Mouse (Mus musculus) NIH3T3 (cell line): ENCODE measurements around the gene Ift122.

Experiments
- DNase-seq: peaks from one replicate; pipeline ENCODE4 v3.0.0-alpha.2; 2012; ENCODE audit warnings: low read depth

Gene Ift122

DNA sequence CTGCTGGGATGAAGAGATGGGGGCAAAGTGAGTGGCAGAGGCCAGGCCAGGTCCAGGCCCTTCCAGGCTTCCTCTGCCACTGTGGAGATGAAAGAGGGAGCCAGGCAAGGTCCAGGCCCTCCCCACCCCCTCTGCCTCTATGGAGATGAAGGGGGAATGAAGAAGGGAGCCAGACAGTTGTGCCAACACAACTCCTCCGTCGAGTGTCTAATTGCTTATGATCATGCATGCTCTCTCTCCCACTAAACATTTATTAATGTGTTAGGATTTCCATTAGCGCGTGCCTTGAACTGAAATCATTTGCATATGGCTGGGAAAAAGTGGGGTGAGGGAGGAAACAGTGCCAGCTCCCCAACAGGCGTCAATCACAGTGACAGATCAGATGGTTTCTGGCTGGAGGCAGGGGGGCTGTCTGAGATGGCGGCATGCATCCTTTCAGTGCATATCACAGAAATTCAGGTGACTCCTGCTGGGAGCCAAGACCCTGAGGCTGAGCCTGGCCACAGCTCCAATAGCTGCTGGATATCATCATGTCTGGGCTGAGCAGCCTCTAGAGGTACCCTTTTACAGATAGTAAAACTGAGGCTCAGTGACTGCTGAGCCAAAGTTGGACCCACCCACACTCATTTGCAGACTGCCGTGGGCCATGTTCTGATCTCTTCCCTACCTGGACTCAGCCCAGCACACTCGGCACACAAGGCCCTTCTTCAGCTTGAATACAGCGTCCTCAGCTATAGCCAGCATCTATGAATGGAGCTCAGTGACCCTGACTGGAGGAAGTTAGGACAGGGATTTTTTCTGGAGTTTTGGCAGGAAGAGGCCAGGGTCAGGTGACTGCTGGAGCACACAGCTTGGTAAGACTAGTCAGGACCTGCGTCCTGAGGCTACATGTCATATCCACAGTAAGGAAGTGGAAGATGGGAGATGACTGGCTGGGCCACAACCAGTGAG, 74.3 kb downstream of the Ift122 start:
- DNase-seq: no peak

DNA sequence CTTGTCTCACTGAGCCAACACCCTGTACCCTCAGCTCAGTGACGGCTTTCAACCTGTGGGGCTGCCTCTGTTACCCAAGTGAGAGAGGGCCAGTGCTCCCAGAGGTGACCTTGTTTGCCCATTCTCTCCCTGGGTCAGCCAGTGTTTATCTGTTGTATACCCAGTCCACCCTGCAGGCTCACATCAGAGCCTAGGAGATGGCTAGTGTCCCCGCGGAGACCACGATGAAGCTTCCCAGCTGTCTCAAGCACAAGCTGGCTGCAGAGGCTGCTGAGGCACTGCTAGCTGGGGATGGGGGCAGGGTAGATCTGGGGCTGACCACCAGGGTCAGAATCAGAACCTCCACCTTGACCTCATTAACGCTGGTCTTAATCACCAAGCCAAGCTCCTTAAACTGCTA, 76.7 kb downstream of the Ift122 start:
- DNase-seq: no peak

DNA sequence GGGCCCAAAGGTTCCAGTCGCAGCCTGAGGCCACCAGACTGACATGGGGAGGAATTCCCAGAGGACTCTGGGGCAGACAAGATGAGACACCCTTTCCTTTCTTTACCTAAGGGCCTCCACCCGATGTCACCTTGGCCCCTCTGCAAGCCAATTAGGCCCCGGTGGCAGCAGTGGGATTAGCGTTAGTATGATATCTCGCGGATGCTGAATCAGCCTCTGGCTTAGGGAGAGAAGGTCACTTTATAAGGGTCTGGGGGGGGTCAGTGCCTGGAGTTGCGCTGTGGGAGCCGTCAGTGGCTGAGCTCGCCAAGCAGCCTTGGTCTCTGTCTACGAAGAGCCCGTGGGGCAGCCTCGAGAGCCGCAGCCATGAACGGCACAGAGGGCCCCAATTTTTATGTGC, 78.4 kb downstream of the Ift122 start, which contains the start of gene Rho:
Gene Rho (plus strand): TSS at position 110 of the 400 bp plus-strand sequence.
- no peak for DNase-seq

DNA sequence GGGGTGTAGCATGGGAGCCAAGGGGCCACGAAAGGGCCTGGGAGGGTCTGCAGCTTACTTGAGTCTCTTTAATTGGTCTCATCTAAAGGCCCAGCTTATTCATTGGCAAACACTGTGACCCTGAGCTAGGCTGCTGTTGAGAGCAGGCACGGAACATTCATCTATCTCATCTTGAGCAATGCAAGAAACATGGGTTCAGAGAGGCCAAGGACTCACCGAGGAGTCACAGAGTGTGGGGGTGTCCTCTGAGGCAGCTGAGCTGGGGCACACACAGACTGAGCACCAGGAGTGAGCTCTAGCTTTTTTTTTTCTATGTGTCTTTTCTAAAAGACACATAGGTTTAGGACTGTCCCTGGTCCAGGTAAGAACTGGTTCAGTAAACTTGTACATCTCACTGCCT, 79.1 kb downstream of the Ift122 start:
- DNase-seq: peak; percentile 25

DNA sequence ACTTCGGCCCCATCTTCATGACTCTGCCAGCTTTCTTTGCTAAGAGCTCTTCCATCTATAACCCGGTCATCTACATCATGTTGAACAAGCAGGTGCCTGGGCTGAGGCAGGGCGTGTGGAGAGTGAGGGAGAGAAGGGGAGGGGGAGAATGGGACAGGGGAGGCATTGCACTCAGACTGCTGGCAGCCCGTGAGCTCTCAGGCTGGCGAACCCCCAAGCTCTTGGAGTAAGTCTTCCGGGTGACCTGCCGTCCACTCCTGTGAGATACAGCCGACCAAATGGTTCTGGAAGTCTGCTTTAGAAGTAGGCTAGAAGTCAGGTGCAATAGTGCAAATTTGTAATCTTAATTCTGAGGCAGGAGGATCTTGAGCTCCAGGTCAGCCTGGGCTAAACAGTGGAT, 82.3 kb downstream of the Ift122 start:
- no peak for DNase-seq

DNA sequence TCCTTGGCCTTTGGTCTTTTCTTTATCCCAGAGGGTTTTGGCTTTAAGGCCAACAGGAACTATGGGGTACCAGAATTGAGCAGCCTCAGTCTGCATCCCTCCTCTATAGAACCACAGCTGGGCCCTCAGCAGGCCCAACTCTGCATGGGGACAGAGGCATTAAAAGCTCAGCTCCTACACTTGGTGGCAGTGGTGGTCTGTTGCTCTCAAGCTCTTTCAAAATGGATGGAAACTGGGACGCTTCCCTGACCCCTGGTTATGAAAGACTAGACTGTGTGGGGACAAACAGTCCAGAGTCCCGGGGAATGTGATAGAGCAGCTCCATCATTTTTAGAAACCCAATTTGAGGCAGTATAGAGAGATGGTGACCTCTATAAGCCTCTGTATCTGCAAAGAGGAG, 84.7 kb downstream of the Ift122 start:
- no peak for DNase-seq

DNA sequence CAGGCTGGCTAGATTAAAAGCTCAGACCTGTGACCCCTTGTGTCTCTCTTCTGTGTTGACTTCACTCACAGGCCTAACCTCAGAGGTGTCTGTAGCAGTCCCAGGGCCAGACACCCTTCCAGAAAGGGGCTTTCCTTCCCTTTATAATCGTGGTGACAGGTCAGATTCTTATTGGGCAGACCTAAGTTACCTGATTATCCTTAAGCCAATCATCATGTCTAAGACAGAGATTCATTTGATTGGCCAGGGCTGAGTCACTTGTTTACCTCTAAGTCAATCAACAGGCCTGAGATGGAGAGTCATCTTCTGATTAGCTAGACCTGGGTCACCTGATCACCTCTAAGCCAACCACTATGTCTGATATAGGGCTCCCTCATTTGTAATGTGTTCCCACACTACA, 85.5 kb downstream of the Ift122 start:
- DNase-seq: no peak

DNA sequence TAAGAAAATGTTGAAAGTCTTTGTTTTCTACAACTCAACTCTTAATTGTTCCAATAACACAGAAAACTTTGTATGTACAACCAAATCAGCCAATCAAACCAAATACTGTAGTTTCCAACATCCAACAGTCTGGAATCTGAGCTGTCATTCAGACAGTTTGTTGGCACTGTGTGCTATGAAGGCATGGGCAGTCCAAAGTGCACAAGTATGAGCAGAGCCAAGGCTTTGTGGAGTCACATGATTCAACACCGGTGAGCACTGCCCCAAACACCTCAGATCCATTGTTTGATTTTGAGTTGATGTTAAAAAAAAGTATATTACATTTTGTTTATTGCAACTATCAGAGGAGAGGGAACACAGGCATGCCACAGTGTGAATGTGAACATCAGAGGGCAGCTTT, 87.3 kb downstream of the Ift122 start:
- peak; percentile 34 for DNase-seq

DNA sequence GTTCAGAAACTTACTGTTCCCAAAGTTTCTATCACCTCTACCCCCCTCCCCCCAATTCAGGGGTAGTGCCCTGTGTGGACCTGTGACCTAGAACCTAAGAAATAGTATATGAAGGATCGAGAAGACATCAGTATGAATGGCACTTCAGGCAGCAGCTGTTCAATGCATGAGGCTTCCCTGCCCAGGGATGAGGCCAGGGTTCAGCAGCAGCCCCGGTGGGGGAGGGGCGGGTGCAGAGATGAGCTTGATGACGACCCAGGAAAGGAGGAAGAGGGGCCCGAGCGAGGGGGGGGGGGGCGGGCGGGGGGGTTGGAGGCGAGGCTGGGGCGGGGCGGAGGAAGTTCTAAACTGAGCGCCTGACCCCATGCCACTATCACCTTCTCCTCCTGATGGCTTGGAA, 87.9 kb downstream of the Ift122 start:
- DNase-seq: no peak

DNA sequence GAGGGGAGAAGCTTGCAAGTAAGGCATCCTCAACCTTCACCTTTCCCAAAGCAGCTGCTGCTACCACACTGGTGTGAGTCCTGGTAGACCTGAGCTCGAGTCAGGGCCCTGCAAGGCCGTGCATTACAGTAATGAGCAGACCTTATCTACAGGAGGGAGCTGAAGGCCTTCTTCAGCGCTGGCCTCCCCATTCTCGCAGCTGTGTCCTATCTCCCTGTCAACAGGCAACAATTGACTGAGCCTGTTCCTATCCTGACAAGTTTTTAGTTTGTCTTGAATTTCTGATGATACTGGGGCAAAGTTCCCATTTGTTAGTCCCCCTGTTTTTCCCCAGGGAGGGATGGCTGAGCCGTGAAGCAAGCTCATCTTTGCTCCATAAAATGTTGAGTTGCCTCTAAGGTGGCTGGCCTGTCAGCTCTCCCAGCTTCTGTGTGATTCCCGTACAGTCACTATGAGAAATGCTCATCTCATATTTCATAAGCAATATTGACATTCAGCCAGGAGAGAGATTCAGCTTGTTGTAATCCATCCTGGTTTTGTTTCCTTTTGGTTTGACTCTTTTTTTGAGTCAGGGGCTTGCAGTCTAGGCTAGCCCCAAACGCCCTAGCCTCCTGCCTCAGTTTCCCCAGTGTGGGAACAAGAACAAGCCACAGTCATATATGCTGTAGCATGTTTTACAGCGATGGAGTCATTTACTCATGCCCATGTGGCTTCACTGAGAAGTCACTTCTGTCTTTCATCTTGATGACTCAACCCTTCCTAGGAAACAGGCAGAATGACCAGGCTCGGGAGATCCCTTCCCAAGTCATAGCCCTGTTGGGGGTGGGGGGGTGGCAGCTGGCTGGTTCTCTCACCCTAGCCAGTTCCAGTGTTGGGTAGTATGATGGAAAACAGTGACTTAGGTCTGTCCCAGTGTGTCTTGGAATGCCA, 90.5 kb downstream of the Ift122 start:
- DNase-seq: peak; percentile 77

DNA sequence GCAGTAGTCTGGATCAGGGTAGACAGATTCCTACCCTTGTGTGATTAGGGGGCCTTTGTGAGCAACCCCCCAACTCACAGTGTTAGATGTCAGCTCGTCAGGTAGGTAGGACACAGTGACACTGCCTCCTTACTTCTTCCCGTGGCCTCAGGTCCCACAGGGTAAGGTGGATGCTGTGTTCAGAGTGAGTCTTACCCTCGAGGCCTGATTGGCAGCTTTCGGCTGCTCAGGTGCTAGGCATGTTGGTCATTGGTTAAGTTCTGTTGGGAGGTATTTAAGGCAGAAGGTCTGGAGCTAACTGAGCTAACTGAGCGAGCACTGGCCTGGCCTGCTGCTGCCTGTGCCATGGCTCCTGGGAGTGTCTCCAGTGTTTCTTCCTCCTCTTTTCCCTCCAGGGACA, 91.4 kb downstream of the Ift122 start, which contains the start of gene H1foo:
Gene H1foo (plus strand): TSS at position 301 of the 400 bp plus-strand sequence.
- DNase-seq: no peak

DNA sequence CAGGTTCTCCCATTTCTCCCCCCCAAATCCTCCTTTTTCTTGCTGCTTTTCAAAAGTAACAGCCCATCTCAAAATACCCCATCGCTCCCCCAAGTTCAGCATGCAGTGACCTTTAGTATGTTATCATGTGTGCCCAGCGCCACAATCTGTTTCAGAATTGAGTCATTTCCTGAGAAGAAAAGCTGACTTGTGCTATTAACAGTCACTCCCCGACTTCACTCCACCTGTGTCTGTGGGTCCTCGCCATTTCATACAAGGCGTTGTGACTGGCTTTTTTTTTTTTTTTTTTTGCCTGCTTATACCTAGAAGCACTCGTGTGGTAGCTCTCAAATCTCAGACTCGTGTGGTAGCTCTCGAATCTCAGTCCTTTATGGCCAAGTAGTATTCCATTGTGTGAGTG, 92.4 kb downstream of the Ift122 start:
- no peak for DNase-seq

DNA sequence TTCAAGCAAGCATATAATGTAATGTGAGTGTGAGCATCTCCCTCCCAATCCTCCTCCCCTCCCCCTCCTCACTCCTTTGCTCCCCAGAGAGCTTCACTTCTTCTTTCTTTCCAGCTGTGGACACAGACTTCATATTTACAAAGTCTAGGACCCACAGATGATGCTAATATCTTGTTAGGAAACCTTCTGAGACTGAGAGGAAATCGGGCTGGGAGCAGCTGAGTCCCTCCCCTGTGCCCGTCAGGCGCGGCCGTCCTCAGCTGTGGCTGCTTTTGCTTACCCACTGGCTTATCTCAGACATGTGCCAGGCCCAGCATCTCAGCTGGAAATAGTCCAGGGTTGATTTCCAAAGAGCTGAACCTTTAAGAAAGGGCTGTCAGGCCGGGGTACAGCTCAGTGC, 93.1 kb downstream of the Ift122 start:
- DNase-seq: peak; percentile 50

DNA sequence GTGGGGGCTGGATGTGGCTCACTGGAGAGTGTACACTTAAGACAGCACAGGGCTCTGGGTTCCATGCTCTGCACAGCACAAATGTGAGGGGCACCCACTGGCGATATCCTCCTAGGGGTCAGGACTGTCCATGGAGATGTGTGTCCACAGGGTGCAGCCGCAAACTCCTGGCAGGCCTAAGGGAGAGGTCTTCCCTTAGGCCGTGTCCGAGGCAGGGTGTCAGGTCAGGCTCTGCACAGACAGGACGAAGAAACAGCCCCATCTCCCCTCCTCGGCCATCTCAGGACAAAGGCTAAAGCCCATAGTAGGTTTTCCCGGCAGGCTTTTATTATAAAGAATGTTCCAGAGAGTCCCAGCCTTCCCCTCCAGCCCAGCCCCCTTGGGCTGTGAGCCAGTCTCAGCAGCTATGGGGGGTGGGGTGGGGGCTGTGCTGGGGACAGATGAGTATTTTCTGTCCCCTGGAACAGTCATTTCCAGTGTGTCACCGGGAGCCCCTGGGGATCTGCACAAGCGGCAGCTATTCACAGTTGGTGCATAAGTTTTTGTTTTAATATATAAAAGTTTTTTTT, 101.3 kb downstream of the Ift122 start:
- no peak for DNase-seq

DNA sequence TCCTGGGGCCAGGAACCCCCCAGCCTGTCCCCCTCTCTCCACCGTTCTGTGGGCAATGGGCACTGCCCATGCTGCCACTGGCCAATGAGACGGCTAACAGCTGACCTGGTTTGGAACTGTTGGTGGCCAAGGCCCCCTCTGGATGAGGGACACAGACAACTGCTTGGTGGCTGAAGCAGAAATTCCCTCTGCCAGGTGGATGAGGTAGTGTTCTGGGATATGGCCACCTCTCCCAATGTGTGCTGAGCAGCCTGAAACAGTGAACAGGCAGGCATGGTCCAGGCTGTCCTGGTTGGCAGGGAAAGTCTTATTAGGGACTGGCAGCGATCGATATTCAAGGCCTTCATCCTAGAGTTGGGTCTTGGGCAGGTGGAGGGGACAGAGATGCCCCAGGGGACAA, 101.9 kb downstream of the Ift122 start:
- no peak for DNase-seq

DNA sequence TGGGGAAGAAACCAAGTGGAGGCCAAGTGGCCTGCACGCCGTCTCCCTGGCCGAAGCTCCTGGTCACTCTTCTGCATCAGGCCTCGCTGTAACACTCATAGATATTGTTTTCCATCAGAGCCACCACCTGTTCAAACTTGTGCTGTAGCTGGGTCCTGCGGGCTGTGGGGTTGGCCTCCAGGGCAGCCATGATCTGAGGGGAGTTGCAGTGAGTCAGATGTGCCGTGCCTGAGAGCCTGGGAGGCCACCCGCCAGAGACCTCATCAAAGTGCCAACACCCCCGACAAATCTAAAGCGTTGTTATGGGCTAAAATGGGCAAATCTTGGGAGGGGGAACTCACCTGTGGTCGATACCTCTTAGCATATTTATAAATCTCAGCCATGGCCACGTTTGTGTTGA, 102.4 kb downstream of the Ift122 start:
- DNase-seq: no peak

DNA sequence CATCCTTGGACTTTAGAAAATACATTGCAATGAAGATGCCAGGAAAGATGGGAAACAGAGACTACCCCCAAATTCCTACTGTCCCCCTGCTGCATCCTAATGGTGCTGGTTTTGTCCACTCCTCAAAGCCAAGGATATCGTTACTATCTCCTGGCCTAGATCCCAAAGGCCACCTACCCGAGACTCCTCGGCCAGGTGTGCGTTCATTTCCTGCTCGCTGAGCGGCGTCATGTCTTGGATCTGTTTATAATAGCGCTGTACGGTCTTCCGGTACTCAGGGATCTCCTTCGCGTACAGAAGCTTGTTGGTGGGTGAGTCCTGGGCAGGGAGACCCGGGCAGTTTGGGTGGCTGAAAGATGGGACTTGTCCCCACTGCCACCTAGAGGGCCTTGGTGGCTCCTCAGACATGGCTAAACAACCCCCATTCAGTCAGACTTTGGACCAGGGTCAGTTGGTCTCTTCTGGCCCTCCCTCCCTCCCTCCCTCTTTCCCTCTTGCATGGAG, 103.2 kb downstream of the Ift122 start:
- DNase-seq: no peak

DNA sequence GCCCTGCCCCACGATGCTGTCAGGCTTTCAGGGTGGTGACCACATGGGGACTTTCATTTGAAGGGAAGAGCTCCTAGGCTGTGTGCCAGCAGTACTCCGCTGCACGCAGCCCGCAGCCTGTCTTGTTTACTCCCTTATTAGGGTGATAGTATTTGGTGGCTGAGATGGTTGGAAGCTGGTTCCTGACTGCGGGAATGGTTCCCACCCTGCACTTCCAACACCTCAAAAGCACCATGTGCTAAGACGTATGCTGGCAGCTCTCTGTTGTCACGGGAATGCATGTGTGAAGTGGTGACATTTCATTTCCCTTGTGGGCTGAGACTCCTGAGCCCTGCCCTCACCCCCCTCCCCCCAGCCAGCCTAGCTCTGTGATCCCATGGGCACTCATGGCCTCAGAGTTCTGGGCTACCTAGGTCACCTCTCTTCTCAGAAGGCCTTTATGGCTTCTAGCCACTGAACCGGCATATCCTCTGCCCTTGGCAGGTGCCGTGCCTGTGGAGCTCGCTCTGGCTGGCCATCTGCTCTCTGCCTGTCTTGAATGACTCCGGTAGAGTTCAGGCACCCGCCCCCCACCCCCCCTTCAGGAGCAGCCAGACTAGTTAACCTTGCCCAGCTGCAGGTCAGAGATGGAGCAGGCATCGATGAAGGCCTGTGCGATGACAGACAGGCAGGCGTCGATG, 103.8 kb downstream of the Ift122 start:
- DNase-seq: peak; percentile 25

DNA sequence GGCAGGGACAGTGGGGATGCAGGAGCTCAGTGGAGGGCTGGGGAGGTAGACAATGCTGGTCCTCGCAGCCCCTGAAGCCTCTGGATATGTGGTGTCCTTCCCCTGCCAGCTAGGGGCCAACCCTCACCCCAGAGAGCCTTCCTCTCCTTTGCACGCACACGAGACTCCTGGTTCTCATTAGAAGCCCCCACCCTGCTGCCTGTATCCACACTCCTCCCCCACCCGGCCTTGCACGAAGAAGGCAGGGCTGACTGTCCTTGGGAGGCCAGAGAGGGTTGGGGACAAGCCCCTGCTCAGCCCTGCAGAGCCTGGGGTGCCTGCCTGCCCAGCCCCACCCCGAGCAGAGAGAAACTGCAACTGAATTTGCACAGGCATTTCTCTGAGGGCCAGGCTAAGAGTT, 104.4 kb downstream of the Ift122 start:
- DNase-seq: no peak

DNA sequence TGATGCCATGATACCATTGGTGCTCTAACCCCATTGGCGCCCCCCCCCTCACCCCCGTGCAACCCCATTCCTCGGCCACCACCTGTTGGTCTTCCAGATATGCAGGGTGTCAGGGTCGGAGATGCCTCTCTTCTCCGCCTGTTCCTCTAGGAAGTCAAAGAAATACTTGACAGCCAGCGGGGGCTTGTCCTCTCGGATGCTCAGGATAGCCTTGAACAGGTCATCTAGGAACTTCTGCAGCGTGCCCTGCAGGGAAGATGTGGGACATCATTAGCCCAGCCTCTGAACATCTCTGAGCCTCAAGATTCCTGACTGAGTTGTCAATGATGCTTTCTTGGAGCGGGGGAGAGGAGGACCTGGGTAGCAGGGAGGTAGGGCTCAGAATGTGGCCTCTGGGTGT, 105.2 kb downstream of the Ift122 start:
- no peak for DNase-seq

DNA sequence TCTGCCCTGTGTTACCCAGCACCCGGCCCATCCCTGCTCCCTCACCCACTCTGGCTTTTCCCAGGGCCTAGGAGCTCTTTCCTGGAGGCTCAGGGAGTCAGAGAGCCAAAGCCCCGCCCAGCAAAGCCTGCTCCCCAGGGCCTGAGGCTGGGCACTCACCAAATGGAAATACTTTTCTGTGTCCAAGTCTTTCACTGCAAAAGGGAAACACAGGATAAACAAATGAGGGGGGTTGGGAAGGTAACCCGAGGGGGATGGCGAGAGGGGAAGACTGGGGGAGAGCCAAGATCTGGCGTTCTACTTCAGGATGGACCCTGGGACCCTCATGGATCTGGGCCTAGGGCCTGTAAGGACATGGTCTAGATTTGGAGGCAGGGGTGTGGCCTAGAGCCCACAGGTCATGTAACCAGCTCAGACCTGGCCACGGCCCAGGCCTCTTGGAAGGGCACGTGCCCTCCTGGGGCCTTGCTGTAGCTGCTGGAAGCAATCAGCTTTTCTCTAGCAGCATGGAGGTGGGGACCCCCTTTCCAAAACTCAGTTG, 106.0 kb downstream of the Ift122 start:
- DNase-seq: peak; percentile 89
